Mouse (Mus musculus): Measurements from ENCODE around the gene Tshz2.
"Not testable (repeated sequence)": the region's sequence is repeated elsewhere in the genome, so short reads cannot be mapped to it uniquely, and the experiment has no call there.

The Tshz2 gene

DNA sequence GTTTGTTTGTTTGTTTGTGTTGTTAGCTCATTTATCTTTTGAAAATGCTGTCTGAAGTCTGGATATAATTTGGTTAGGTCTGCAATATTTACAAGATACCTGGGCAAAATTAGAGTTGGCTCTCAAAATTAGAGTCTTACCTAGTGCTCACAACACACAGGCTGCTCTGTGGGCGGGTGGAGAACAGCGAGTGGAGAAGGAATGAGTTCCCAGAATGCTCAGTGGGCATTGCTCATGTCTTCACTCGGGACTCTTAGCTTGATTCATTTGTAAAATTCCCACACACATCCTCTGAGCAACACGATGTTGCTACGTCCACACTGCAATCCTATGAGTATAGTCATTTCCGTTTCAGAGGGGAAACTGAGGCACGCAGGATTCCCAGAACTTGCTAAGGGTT, 180.1 kb downstream of the Tshz2 start:
- DNase-seq (ENCODE audit: low spot score in 2 of 2): no peak

- DNase-seq (ENCODE audit: low spot score in 2 of 2): no peak
Measured at GRCm38 (mm10) chr2:169814351-169814750, 181.5 kb downstream of the Tshz2 start.

- no peak for DNase-seq (ENCODE audit: low spot score in 2 of 2)
Measured at GRCm38 (mm10) chr2:169814757-169815156, 181.9 kb downstream of the Tshz2 start.

DNA sequence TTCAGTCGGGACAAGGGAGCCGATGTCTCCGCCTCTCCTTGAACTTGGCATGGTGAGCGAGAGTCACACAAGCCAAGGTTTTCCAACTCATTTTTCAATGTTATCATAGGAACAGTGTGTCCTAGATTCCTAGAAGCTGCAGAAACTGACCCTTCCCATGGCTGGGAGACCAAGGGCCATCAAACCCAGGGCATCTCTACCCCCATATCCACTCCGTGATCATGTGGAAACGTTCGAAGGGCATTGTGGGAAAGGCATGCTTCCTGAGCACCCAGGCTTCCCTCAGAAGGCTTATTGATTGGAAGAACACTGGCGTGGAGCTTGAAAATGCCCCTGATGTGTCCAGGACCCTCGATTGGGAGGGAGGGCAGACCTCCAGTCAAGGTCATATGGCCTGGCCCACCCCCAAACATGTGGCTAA, 188.2 kb downstream of the Tshz2 start:
- DNase-seq (ENCODE audit: low spot score in 2 of 2): no peak

DNA sequence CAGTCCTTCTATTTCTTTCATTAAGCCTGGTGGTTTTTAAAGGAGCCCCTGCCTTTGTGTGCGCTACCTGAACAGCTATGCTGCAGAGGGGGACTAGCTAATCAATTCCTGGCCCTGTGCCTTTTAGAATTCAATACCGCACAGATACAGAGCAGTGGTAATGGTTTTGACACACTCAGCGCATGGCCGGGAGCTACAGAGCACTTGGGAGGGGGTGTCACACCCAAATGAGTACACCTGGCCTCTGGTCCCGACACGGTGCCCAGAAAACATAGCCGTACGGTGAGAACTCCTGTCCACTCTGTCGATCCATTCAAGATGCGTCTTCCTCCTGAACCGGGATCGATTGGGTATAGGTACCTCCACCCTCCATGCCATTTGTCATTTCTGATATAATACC, 193.1 kb downstream of the Tshz2 start:
- no peak for DNase-seq (ENCODE audit: low spot score in 2 of 2)

GRCm38 (mm10) chr2:169826316-169826715, 193.5 kb downstream of the Tshz2 start:
- no peak for DNase-seq (ENCODE audit: low spot score in 2 of 2)

DNA sequence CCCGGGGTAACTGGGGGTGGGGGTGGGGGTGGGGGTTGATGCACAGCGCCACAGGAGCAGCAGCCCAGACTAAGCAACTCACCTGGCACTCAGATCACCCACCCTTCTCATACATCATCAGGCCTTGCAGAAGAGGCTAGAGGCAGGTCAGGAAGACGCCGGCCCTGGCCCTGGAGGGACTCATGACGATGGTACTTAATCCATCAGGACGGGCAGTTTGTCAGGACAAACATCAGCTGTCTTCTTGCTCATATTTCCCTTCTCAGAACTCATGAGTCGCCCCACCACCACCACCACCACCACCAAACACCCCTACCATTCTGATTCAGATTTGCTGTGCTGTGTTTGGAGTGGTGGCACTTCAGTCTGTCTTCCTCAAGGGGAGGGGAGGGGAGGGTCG, 194.0 kb downstream of the Tshz2 start:
- DNase-seq (ENCODE audit: low spot score in 2 of 2): no peak

DNA sequence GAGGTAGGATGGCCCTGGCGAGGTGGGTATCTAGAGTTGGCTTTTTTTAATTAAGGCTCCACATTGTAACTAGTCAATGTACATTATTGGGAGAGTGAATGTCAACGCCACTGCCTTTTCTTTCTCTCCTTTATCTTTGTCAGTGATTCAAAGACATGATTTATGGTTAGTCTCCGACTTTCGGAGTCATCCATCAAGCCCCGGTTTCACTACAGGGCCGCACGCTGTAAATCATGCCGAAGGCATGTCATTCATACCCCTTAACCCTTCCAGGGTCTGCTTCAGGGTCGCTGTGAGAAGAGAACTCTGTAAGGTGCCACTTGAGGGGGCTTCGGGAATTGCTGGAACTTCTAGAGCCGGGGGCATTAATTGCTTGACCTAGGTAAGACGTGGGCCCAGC, 199.4 kb downstream of the Tshz2 start:
- DNase-seq (ENCODE audit: low spot score in 2 of 2): no peak

DNA sequence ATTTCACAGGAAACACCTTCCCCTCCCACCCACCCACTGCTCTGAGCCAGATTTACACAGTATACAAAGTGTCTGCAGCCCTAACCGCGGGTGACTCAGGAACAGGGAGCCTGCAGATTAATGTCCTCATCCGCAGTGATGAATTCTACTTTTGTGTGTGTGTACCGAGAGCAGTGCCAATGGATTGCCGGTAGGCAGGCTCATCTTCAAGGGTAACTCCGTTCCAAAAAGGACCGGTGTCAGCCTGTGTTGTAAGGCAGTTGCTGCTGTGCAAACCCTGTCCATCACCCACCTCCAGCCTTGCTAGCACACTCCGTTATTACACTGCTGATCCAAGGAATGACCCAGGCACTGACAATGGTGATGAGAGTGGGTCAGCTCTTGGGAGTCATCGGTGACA, 200.8 kb downstream of the Tshz2 start:
- DNase-seq (ENCODE audit: low spot score in 2 of 2): no peak

GRCm38 (mm10) chr2:169834602-169835001, 201.8 kb downstream of the Tshz2 start:
- no peak for DNase-seq (ENCODE audit: low spot score in 2 of 2)

DNA sequence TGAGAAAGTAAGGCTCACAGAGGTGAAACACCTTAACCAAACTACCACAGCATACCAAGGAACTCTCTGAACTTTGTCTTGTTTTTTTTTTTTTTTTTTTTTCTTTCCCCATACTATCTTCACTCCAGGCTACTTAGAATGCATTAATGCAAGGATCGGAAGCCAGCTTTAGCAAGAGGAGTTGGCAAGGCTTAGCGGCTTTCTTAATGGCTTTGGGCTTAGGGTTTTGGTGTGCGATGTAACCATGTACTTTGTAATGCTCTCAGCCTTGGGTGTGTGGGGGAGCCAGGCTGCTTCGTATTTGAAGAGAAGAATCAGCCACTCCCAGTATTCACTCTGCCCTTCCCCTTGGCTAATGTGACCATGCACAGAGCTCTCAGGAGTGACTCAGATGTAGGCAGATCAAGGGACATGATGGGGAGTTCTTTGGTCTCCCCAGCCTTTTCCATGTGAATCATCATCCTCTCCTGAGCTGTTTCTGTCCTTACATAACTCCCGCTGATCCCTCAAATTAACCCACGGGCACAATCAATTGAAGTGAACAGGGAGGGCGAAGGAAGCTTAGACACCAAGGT, 204.3 kb downstream of the Tshz2 start:
- no peak for DNase-seq (ENCODE audit: low spot score in 2 of 2)

GRCm38 (mm10) chr2:169838521-169838920, 205.7 kb downstream of the Tshz2 start:
- no peak for DNase-seq (ENCODE audit: low spot score in 2 of 2)

DNA sequence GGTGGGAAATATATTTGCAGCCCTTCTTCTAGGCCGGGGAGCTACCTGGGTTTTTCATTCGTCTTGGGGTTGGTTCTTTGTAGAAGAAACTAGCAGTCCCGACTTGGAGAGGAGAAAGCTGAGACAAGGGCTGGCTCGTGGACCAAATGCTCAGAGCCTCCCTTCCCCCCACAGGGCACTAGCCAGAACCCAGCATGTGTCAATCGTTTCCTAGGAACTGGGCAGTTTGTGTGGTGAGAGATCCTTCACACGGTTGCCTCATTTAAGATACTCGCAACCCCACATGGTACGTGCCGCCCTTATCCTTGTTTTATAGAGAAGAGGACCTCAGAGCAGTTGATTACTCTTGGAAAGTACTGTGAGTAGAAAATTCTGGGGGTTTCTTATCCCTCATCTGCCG, 208.6 kb downstream of the Tshz2 start:
- no peak for DNase-seq (ENCODE audit: low spot score in 2 of 2)

- DNase-seq (ENCODE audit: low spot score in 2 of 2): no peak
Measured at GRCm38 (mm10) chr2:169842494-169842893, 209.7 kb downstream of the Tshz2 start.

DNA sequence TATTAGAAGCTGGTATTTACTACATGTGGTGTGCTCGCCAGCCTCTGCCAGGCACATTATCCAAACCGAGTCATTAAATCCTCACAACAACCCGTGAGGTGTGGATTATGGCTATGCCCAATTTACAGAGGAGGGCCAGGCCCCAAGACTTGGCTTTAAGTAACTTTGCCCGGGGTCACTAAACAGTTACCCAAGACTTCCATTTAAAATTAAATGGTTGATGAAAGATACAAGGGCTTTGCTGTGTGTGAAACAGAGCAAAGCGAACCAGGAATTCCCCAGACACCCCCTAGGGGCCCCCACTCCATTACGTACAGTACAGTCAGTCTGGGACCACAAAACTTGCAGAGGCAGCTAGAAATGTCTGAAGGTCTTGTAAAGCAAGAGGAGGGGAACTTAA, 210.7 kb downstream of the Tshz2 start:
- DNase-seq (ENCODE audit: low spot score in 2 of 2): no peak

GRCm38 (mm10) chr2:169849077-169849476, 216.3 kb downstream of the Tshz2 start:
- no peak for DNase-seq (ENCODE audit: low spot score in 2 of 2)

GRCm38 (mm10) chr2:169849541-169849940, 216.7 kb downstream of the Tshz2 start:
- DNase-seq (ENCODE audit: low spot score in 2 of 2): no peak

GRCm38 (mm10) chr2:169851606-169852005, 218.8 kb downstream of the Tshz2 start:
- DNase-seq (ENCODE audit: low spot score in 2 of 2): no peak

DNA sequence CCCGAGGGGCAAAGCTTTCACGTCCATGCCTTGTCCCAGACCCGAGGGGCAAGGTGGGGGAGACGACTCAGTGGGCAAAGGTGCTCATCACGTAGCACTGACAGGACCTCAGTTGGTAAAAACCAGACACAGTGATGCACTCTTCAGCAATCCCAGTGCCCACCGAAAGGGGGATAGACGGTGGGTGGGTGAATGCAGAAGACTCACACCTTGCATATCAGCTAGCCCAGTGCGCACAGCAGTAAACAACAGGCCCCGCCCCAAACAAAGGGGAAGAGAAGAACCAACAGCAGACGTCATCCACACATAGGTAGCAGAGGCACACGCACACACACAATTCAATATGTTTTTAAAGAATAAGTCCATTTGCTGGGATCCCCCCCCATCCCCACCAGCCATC, 221.7 kb downstream of the Tshz2 start:
- no peak for DNase-seq (ENCODE audit: low spot score in 2 of 2)

GRCm38 (mm10) chr2:169857041-169857440, 224.2 kb downstream of the Tshz2 start:
- not testable (repeated sequence) for DNase-seq (ENCODE audit: low spot score in 2 of 2)

DNA sequence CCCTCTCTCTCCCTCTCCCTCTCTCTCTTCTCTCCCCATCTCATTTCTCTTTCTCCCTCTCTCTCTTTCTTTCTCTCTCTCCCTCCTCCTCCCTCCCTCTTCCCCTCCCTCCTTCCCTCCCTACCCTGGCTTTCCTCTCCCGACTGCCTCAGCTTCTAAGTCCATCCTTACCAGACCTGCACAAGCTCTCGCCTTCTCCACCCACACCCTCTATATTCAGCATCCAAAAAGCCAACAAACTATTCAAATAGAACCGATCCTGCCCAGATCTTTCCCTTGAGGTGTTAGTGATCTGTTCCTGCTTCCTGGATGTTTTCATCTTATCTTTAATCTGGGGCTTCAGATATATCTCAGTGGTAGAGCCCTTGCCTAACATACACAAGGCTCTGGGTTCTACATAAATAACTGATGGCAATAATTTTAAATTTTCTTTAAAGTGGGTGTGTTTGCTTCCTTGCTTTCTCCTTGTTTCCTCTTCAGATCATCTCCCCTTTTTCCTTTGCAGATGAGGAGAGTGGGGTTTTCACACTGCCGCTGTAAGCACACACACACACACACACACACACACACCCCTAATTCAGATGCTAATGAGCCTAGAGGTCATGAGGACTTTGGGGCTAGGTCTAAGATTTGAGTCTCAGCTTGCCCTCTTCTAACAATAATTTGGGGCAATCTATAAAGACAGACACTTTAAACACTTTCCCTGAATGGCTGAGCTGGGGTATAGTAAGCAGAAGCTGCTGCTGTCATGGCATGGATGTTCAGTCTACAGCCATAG, 226.5 kb downstream of the Tshz2 start:
- no peak for DNase-seq (ENCODE audit: low spot score in 2 of 2)

DNA sequence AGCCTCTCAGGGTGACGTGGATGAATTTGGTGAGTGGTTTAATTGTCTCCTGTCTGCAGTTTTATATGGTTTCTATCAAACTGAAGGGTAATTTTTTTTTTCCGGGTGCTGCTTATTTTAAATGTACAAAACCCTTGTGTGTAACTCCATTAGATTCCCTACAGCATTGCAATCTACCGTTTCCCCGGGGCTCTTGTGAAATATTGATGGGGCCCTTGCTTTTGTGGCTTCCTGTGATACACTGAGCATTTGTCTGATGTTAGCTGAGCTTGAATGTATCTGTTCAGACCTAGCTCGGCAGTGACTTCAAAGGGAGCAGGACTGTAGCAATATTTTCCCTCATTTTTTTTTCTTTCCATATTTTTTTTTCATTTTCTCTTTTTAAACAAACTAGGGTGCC, 228.1 kb downstream of the Tshz2 start:
- DNase-seq (ENCODE audit: low spot score in 2 of 2): no peak

DNA sequence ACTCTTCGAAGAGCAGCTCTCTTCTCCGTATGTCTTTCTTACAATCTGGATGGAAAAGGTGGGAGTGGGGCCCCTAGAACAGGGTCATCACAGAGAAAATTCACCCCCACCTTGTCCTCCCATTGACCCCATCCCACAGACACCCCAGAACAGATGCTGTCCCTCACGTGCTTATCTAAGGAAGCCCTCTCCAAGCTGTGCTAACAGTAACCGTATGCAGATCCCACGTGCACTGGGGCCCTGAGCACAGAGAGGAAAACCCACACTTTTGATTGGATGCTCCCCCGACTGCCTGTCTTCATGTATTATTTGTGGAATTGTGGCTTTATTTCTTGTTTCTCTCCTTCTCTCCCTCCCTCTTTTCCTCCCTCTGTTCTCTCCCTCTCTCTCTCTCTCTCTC, 229.9 kb downstream of the Tshz2 start:
- DNase-seq (ENCODE audit: low spot score in 2 of 2): no peak

DNA sequence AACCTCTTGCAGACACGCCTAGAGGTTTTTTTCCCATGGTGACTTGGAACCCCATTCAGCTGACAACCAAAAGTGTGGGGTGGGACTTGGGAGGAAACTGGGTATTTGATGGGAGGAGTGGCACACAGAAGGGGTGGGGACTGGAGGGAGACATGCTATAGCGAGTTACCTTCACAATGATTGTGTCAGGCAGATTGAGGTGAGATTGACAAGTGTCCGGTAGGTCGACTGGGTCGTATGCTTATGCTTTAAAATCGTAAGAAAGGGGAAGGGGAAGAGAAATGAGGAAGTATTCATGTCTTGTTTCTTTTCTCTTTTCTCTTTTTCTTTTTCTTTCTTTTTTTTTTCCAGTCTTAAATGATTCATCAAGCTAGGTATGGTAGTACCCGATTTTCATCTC, 236.7 kb downstream of the Tshz2 start:
- DNase-seq (ENCODE audit: low spot score in 2 of 2): no peak
